Mouse (Mus musculus) heart, postnatal 10 days (tissue): ENCODE data around the gene Acad8. TPM values are rescaled to one million over a fixed set of nuclear protein-coding genes. Genes with fewer than 3 reads are reported as not detected.

Source experiments
- DNase-seq, 2 experiments: peaks; one replicate each; pipeline ENCODE4 v3.0.0; 2021
- intact Hi-C: fragments of 180-260 bp; cut with DNase I; formaldehyde crosslinking; loops from one replicate; pipeline ENCODE4 v1.15.1; 2025
- total RNA-seq, 2 experiments: library from RNA; stranded (reverse); gene quantifications; 2 replicates each; pipeline ENCODE4 v1.2.3; 2021

Acad8 gene
- total RNA-seq, 2 experiments from 2014 or later, result 52.3 to 54.0 TPM

DNA sequence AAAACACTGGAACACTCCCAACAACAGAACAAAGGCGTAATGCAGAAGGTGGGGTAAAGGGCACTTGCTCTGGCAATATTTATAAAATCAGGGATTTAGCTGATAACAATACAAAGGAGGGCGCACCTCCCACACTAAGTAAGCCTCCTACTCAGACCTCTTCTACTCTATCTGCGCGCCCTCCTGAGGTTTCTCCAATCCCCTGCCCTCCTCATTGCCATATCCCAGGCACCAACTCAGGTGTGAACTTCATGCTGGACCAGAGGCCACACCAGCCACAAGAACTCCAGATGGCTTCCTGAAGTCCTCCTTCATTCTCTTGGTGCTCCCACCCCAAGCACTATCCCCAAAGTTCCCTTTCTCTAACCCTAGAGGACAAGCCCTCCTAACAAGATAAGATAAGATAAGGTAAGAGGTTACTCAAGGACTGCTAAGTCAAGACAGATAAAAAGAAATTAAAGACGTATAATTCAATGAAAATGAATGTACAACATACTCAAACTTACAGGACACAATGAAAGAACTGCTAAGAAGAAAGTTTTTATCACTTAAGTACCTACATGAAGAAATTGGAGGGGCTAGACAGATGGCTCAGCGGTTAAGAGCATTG is 13.6 kb downstream of the Acad8 start:
- DNase-seq, result no peak
- intact Hi-C loops, result no loop called here

DNA sequence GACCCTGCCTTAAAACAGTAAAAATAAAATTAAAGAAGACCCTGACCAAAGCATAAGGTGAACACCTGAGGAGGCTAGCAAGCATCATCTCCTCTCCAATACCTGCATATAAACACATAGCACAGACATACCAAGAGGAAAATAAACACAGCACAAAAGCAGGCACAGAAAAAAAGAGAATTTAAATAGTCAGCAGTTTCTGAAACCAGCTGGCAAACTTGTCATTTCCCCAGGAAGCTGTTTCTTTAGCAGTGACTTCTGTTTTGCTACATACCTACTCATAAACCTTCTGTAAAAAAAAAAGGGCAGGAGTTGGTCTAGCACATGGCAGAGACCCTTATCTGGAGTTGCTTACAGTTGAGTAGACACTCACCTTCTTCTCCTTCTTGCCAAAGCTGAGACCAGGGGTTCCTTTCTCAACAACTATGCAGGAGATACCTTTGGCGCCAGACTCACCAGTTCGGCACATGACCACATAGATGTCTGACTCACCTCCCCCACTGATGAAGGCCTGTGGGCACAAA is 14.2 kb downstream of the Acad8 start:
- intact Hi-C loops, result no loop called here
- DNase-seq, result no peak

GRCm38 (mm10) chr9:26978776-26979175 is 20.6 kb downstream of the Acad8 start:
- intact Hi-C loops, result no loop called here
- no peak for DNase-seq

- intact Hi-C loops, result no loop called here
- no peak for DNase-seq
These were observed 21.6 kb downstream of the Acad8 start for GRCm38 (mm10) chr9:26977754-26978153.

GRCm38 (mm10) chr9:26947790-26948189 is 51.6 kb downstream of the Acad8 start:
- intact Hi-C loops, result no loop called here
- no peak for DNase-seq

DNA sequence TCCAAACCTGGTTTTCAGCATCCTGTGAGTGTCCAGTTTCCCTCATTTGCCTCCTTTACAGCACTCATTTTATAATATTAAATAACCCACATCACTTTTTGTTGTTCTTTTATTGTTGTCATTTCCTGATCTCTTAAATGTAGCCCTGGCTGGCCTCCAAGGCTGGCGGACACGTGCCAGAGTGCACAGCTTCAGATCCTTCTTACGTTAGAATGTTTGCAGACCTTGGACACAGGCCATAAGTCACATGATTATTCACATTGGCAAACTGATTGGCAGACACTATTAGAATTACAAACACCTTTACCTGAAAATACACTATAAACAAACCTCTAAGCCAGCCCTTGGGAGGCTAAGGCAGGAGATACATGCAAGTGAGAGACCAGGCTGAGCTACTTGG is 75.2 kb downstream of the Acad8 start:
- DNase-seq, result peak; percentile 23 to 36
- intact Hi-C loops, result no loop called here

Other genes starting within 250 kb of the Acad8 start
- 1 to 10 TPM in 1 of 2 experiments, under 1 TPM in 1; 0.67 to 1.9 TPM for gene Glb1l2, start 193.1 kb downstream of the Acad8 start, total RNA-seq
- not detected for gene Glb1l3, start 138.7 kb downstream of the Acad8 start, total RNA-seq
- not detected for gene Gm1110, start 76.5 kb downstream of the Acad8 start, total RNA-seq
- 10 to 100 TPM; 29.0 to 32.7 TPM for gene Thyn1, start 144 bp upstream of the Acad8 start, total RNA-seq
- 10 to 100 TPM; 30.9 to 35.6 TPM for gene Vps26b, start 30.5 kb upstream of the Acad8 start, total RNA-seq
- 10 to 100 TPM; 17.6 to 18.6 TPM for gene Ncapd3, start 30.6 kb upstream of the Acad8 start, total RNA-seq
- 10 to 100 TPM; 21.0 to 22.7 TPM for gene Jam3, start 155.9 kb upstream of the Acad8 start, total RNA-seq